Mouse (Mus musculus) stomach, embryonic 16.5 days (tissue): ENCODE results near the gene Tars. TPM values are rescaled to one million over a fixed set of nuclear protein-coding genes. Genes with fewer than 3 reads are reported as not detected.

ENCODE experiments used
- ATAC-seq: fragments of 200-750 bp; cut with Nextera tagmentation; 2 replicates; pipeline ENCODE4 v1.8.0; 2017; ENCODE audit warnings: moderate number of reproducible peaks, moderate TSS enrichment; ENCODE audit not compliant: insufficient read depth, low FRiP score
- H3K27ac ChIP-seq: fragments of 300-500 bp; sonication (generic); 2 replicates; pipeline ENCODE4 v1.5.1; 2014; ENCODE audit warnings: low read length
- H3K27me3 ChIP-seq: fragments of 300-500 bp; sonication (generic); 2 replicates; pipeline ENCODE4 v1.6.1; 2014; ENCODE audit warnings: low read length, control low read depth, mixed read lengths; ENCODE audit not compliant: control insufficient read depth, insufficient read depth
- H3K36me3 ChIP-seq: fragments of 300-500 bp; sonication (generic); 2 replicates; pipeline ENCODE4 v1.6.1; 2014; ENCODE audit warnings: low read length; ENCODE audit not compliant: control insufficient read depth, insufficient read depth
- H3K4me1 ChIP-seq: fragments of 300-500 bp; sonication (generic); 2 replicates; pipeline ENCODE4 v1.6.1; 2014; ENCODE audit warnings: low read length, control low read depth, mixed read lengths; ENCODE audit not compliant: control insufficient read depth, insufficient read depth
- H3K4me2 ChIP-seq: fragments of 300-500 bp; sonication (generic); 2 replicates; pipeline ENCODE4 v1.6.1; 2014; ENCODE audit warnings: low read depth, low read length, mixed read lengths
- H3K4me3 ChIP-seq: fragments of 300-500 bp; sonication (generic); replicated peaks from 2 replicates; pipeline ENCODE4 v1.5.1; 2014; ENCODE audit warnings: mild to moderate bottlenecking, low read length
- H3K9ac ChIP-seq: fragments of 300-500 bp; sonication (generic); 2 replicates; pipeline ENCODE4 v1.6.1; 2014; ENCODE audit warnings: low read length
- H3K9me3 ChIP-seq: fragments of 300-500 bp; sonication (generic); replicated peaks from 2 replicates; pipeline ENCODE4 v1.6.1; 2016; ENCODE audit warnings: low read length, control low read depth; ENCODE audit not compliant: control insufficient read depth
- WGBS: fragments of 180-500 bp; shearing (Covaris S2); extraction: QIAGEN DNeasy Blood & Tissue Kit; methylation state at CpG from one replicate; pipeline ENCODE4 v1.1.7; 2014; 5-methylcytosine and 5-hydroxymethylcytosine counted together
- polyA plus RNA-seq: library from polyadenylated mRNA; unstranded; fragments of >200 nt; fragmentation: Nextera tagmentation; extraction: Ambion mirVana; gene quantifications from 2 replicates; pipeline ENCODE4 v1.2.1, GENCODE M21; 2015

The Tars gene
- 65.1 and 70.2 TPM in 2 replicates for polyA plus RNA-seq

- H3K4me2 ChIP-seq = peak within 1 kb of the TSS; percentile 83
- H3K9ac ChIP-seq = peak within 1 kb of the TSS; percentile 87
- no peaks in the 10 kb centered on the region for H3K9me3 ChIP-seq
- peak within 1 kb of the TSS; percentile 66; the same call in 1 of the 2 replicates for H3K27ac ChIP-seq
- no peaks in the 10 kb centered on the region for H3K36me3 ChIP-seq
- ATAC-seq = peak; percentile 100
- H3K4me3 ChIP-seq = peak within 1 kb of the TSS; percentile 97
- H3K4me1 ChIP-seq = peaks cover 9% of the 10 kb centered on the region; the same call in 1 of the 2 replicates
- WGBS = under 1% methylated on average over 42 of the region's 42 CpGs
- no peaks in the 10 kb centered on the region for H3K27me3 ChIP-seq
Measured at GRCm38 (mm10) chr15:11399356-11400067, at the start of gene Tars. Gene Tars (minus strand): TSS chr15:11399665.

GRCm38 (mm10) chr15:11437361-11437760 lies 37.9 kb upstream of the Tars start:
- Histone ChIP-seq H3K9ac (no peak overlapping the region), H3K36me3 (no peaks in the 10 kb centered on the region), H3K27me3 (no peaks in the 10 kb centered on the region), H3K4me3 (no peak overlapping the region), H3K9me3 (no peaks in the 10 kb centered on the region), H3K4me1 (no peaks in the 10 kb centered on the region), H3K27ac (no peak overlapping the region), H3K4me2 (no peak overlapping the region)
- WGBS = 87% methylated on average over 4 of the region's 4 CpGs
- no peak for ATAC-seq

GRCm38 (mm10) chr15:11436709-11437280 lies 37.3 kb upstream of the Tars start:
- Histone ChIP-seq H3K9ac (no peak overlapping the region), H3K4me1 (no peaks in the 10 kb centered on the region), H3K4me2 (no peak overlapping the region), H3K27me3 (no peaks in the 10 kb centered on the region), H3K27ac (no peak overlapping the region), H3K36me3 (no peaks in the 10 kb centered on the region), H3K9me3 (no peaks in the 10 kb centered on the region), H3K4me3 (no peak overlapping the region)
- ATAC-seq = no peak
- WGBS = 90% methylated on average over 15 of the region's 15 CpGs

- no peak for ATAC-seq
- Histone ChIP-seq H3K9me3 (peaks cover 2% of the 10 kb centered on the region; the same call in 1 of the 2 replicates), H3K27ac (no peak overlapping the region), H3K27me3 (no peaks in the 10 kb centered on the region), H3K9ac (no peak overlapping the region), H3K36me3 (no peaks in the 10 kb centered on the region), H3K4me1 (no peaks in the 10 kb centered on the region; the same call in 1 of the 2 replicates), H3K4me3 (no peak overlapping the region), H3K4me2 (no peak overlapping the region)
- 91% methylated on average over 2 of the region's 2 CpGs for WGBS
Measured at GRCm38 (mm10) chr15:11426899-11427298, 27.4 kb upstream of the Tars start.

GRCm38 (mm10) chr15:11413484-11413883 lies 14.0 kb upstream of the Tars start:
- Histone ChIP-seq H3K9ac (no peak overlapping the region), H3K4me2 (no peak overlapping the region), H3K36me3 (no peaks in the 10 kb centered on the region), H3K27ac (no peak overlapping the region), H3K4me1 (no peaks in the 10 kb centered on the region), H3K27me3 (no peaks in the 10 kb centered on the region), H3K9me3 (no peaks in the 10 kb centered on the region), H3K4me3 (no peak overlapping the region)
- ATAC-seq = no peak
- 73% methylated on average over 1 of the region's 1 CpGs for WGBS

- Histone ChIP-seq H3K27ac (no peak overlapping the region), H3K36me3 (no peaks in the 10 kb centered on the region), H3K4me1 (no peaks in the 10 kb centered on the region), H3K9ac (no peak overlapping the region), H3K9me3 (no peaks in the 10 kb centered on the region), H3K4me2 (no peak overlapping the region), H3K4me3 (no peak overlapping the region), H3K27me3 (no peaks in the 10 kb centered on the region)
- no peak for ATAC-seq
- 77% methylated on average over 2 of the region's 2 CpGs for WGBS
Measured at GRCm38 (mm10) chr15:11412542-11412941, 13.1 kb upstream of the Tars start.

- Histone ChIP-seq H3K27me3 (no peaks in the 10 kb centered on the region), H3K9me3 (no peaks in the 10 kb centered on the region), H3K9ac (no peak overlapping the region), H3K4me1 (no peaks in the 10 kb centered on the region), H3K4me3 (no peak overlapping the region), H3K4me2 (no peak overlapping the region), H3K36me3 (no peaks in the 10 kb centered on the region), H3K27ac (no peak overlapping the region)
- ATAC-seq = no peak
- WGBS = 63% methylated on average over 7 of the region's 7 CpGs
Measured at GRCm38 (mm10) chr15:11411846-11412245, 12.4 kb upstream of the Tars start.

- no peak overlapping the region for H3K4me2 ChIP-seq
- no peaks in the 10 kb centered on the region for H3K36me3 ChIP-seq
- ATAC-seq = no peak
- H3K27me3 ChIP-seq = no peaks in the 10 kb centered on the region
- WGBS = 33% methylated on average over 7 of the region's 7 CpGs
- no peaks in the 10 kb centered on the region for H3K9me3 ChIP-seq
- H3K9ac ChIP-seq = no peak overlapping the region
- no peaks in the 10 kb centered on the region for H3K4me1 ChIP-seq
- no peak overlapping the region for H3K4me3 ChIP-seq
- H3K27ac ChIP-seq = no peak overlapping the region
Measured at GRCm38 (mm10) chr15:11408155-11408826, 8.8 kb upstream of the Tars start.

- WGBS = 7% methylated on average over 8 of the region's 8 CpGs
Measured at GRCm38 (mm10) chr15:11407381-11407780, 7.9 kb upstream of the Tars start.

More at GRCm38 (mm10) chr15:11407381-11407780, 7.9 kb upstream of the Tars start:
- Histone ChIP-seq H3K4me1 (no peaks in the 10 kb centered on the region), H3K9me3 (no peaks in the 10 kb centered on the region), H3K4me3 (no peak overlapping the region), H3K9ac (no peak overlapping the region), H3K4me2 (no peak overlapping the region), H3K27ac (no peak overlapping the region), H3K27me3 (no peaks in the 10 kb centered on the region), H3K36me3 (no peaks in the 10 kb centered on the region)
- ATAC-seq = no peak
